Mouse (Mus musculus) left cerebral cortex, postnatal 14 days (tissue): ENCODE results near the gene Dync1i1. TPM values are rescaled to one million over a fixed set of nuclear protein-coding genes. Genes with fewer than 3 reads are reported as not detected.

Experiments used
- DNase-seq, 2 experiments: peaks; one replicate each; pipeline ENCODE4 v3.0.0; 2021 to 2022; ENCODE audit warnings: low spot score in 2 of 2, mixed read lengths in 1 of 2
- intact Hi-C: fragments of 180-260 bp; cut with DNase I; formaldehyde crosslinking; loops from one replicate; pipeline ENCODE4 v1.15.1; 2025
- total RNA-seq, 2 experiments: library from RNA; stranded (reverse); gene quantifications; 2 replicates each; pipeline ENCODE4 v1.2.3; 2021

Gene Dync1i1
- total RNA-seq, 2 experiments from 2014 or later: 135 to 154 TPM

GRCm38 (mm10) chr6:5756509-5757130, 31.2 kb downstream of the Dync1i1 start:
- intact Hi-C loops: no loop called here
- no peak for DNase-seq

- intact Hi-C loops: no loop called here
- no peak for DNase-seq
Observed at GRCm38 (mm10) chr6:5762943-5763342, 37.5 kb downstream of the Dync1i1 start.

GRCm38 (mm10) chr6:5768576-5768975, 43.1 kb downstream of the Dync1i1 start:
- intact Hi-C loops: no loop called here
- no peak for DNase-seq

GRCm38 (mm10) chr6:5770283-5770682, 44.8 kb downstream of the Dync1i1 start:
- intact Hi-C loops: no loop called here
- no peak for DNase-seq

- intact Hi-C loops: no loop called here
- no peak for DNase-seq
Observed at GRCm38 (mm10) chr6:5775461-5775860, 50.0 kb downstream of the Dync1i1 start.

GRCm38 (mm10) chr6:5781752-5782151, 56.3 kb downstream of the Dync1i1 start:
- intact Hi-C loops: no loop called here
- no peak for DNase-seq

- intact Hi-C loops: no loop called here
Observed at GRCm38 (mm10) chr6:5783830-5784229, 58.4 kb downstream of the Dync1i1 start.

GRCm38 (mm10) chr6:5790607-5791006, 65.2 kb downstream of the Dync1i1 start:
- DNase-seq: peak in 1 of 2 experiments; percentile 20
- intact Hi-C loops: no loop called here

More at GRCm38 (mm10) chr6:5783830-5784229, 58.4 kb downstream of the Dync1i1 start:
- no peak for DNase-seq

GRCm38 (mm10) chr6:5794106-5794753, 68.8 kb downstream of the Dync1i1 start:
- intact Hi-C loops: no loop called here
- DNase-seq: peak; percentile 17 to 34

- peak in 1 of 2 experiments; percentile 40 for DNase-seq
- intact Hi-C loops: no loop called here
Observed at GRCm38 (mm10) chr6:5795314-5795713, 69.9 kb downstream of the Dync1i1 start.

- peak; percentile 47 to 84 for DNase-seq
- intact Hi-C loops: loop anchor here (1.0 to 5.0 kb wide), 2 partner anchors 75 to 157 kb away; partner anchors contain the start of gene Dync1i1
Observed at GRCm38 (mm10) chr6:5802124-5802839, 76.8 kb downstream of the Dync1i1 start.

- DNase-seq: no peak
- intact Hi-C loops: loop anchor here (1.0 to 5.0 kb wide), 2 partner anchors 76 to 158 kb away; partner anchors contain the start of gene Dync1i1
Observed at GRCm38 (mm10) chr6:5802840-5803491, 77.5 kb downstream of the Dync1i1 start.

- intact Hi-C loops: no loop called here
- no peak for DNase-seq
Observed at GRCm38 (mm10) chr6:5808008-5808421, 82.6 kb downstream of the Dync1i1 start.

- intact Hi-C loops: no loop called here
- DNase-seq: no peak
Observed at GRCm38 (mm10) chr6:5812076-5812475, 86.6 kb downstream of the Dync1i1 start.

GRCm38 (mm10) chr6:5819674-5820073, 94.2 kb downstream of the Dync1i1 start:
- no peak for DNase-seq
- intact Hi-C loops: no loop called here

- intact Hi-C loops: no loop called here
- DNase-seq: no peak
Observed at GRCm38 (mm10) chr6:5825461-5825860, 100.0 kb downstream of the Dync1i1 start.

GRCm38 (mm10) chr6:5827064-5827463, 101.6 kb downstream of the Dync1i1 start:
- intact Hi-C loops: no loop called here
- no peak for DNase-seq

GRCm38 (mm10) chr6:5828409-5828974, 103.1 kb downstream of the Dync1i1 start:
- intact Hi-C loops: no loop called here

GRCm38 (mm10) chr6:5829148-5829547, 103.7 kb downstream of the Dync1i1 start:
- intact Hi-C loops: no loop called here
- DNase-seq: no peak

More at GRCm38 (mm10) chr6:5828409-5828974, 103.1 kb downstream of the Dync1i1 start:
- DNase-seq: no peak
